Mouse (Mus musculus): ENCODE data around the gene Dlg2.

Gene Dlg2

DNA sequence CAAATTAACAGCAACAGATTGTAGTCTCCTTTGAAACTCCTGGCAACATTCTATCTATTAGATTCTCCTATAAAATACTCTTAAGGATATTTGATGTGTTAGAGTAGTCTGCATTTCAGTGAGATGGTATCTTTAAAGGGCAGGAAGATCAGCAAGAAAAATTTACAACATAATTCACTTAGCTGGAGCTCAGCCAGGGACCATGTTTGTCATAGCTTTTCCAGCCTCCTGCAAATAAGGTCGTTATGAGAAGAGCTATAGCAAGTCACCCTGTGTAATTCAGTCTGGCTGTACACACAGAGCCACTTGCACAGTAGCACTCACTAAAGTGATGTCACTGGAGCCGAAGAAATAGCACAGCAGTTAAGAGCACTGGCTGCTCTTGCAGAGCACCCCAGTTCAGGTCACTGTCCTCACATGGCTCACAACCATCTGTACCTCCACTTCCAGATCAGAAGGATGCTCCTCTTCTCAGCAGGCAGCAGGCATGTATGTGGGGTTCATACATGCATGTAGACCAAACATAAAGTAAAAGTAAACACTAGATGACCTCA, 1850.9 kb downstream of the Dlg2 start:
- DNase-seq (ENCODE audit: extremely low spot score, low read depth, low spot score) = no peak

GRCm38 (mm10) chr7:92333220-92333898, 1856.9 kb downstream of the Dlg2 start:
- DNase-seq (ENCODE audit: extremely low spot score, low read depth, low spot score) = no peak

DNA sequence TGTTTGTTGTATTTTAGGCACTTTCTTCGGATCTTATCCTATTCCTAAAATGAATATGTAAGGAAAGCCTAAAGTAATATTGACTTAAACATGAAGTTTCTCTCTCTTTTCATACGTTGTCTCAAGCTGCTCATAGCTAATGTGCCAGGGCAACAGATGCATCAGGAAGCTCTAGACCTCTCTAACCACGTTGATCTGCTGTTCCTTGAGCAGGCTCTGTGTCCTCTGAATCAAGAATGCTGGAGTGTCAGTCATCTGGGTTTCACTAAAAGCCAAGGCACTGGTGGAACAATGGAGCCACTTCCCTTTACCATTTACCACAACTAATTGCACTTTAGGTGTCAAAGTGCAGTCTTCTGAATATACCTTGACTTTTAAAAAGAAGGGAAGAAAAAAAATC, 1880.1 kb downstream of the Dlg2 start:
- DNase-seq (ENCODE audit: extremely low spot score, low read depth, low spot score) = no peak

DNA sequence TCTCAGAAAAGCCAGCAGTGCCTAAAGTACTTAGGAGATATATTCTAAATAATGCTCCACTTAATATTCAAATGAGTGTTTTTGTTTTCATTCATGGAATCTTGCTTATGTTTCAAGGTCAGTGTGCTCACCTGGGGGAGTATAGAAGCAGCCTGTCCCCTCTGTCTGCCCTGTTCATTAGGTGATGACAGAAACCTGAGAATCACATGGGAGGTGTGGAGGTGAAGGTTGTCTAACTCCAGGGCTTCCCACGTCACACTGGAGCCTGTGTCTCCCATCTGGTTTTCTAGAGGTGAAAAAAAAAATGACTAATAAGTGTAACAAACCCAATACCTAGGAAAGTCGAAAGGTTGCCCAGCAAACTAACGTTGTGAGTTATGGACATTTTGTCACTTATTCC, 1886.9 kb downstream of the Dlg2 start:
- DNase-seq (ENCODE audit: extremely low spot score, low read depth, low spot score) = no peak

DNA sequence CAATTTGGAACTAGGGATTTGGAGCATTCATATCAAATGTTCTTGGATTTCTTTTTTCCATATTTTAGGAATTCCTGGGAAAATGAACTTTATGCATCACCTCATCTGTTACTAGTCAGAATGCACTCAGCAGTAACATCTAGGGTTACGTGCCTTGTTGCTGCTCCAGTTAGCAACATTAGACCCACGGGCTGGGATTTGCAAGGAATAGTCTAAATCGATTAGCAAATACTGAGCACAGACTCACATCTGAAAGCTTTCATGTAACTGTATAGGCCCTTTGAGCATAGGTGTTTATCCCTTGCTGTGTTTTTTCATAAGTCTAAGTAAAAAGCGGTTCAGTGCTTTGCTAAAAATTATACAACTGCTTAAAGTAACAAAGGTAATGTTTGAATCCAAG, 1887.3 kb downstream of the Dlg2 start:
- DNase-seq (ENCODE audit: extremely low spot score, low read depth, low spot score) = no peak

DNA sequence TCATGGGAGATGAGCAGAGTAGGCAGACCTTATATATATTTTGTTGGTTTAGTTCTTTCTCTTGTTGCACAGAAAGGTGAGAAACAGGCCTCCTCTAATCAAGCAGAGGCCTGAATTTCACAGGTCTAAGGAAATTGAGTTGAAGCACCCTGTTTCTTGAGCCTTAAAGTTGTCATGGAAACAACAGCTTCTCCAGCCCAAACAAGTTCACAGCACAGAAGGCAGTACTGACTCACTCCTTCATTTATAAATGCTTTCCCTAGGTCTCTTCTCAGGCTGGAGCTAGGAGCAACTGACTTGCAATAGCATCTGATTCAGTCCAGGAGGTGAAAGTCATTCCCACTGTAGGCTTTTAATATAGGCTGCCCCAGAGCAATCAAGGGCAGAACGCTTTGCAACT, 1890.6 kb downstream of the Dlg2 start:
- no peak for DNase-seq (ENCODE audit: extremely low spot score, low read depth, low spot score)

DNA sequence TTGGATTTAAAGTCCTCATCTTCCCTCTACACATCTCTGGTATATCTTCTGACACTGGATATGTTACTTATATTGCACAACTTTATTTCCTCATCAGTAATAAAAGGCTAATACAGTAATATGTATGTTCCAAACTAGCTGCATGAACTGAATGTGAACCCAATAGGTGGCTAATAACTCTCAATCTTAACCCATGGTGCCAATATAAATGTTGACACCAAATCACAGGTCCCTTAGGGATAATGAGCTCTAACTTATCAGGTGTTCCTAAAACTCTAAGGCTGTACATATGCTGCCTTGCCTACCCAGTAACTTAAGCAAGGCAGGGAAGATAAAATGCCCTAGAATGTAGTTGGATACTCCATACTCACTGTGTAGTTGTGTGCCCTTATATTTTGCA, 1894.0 kb downstream of the Dlg2 start:
- no peak for DNase-seq (ENCODE audit: extremely low spot score, low read depth, low spot score)

DNA sequence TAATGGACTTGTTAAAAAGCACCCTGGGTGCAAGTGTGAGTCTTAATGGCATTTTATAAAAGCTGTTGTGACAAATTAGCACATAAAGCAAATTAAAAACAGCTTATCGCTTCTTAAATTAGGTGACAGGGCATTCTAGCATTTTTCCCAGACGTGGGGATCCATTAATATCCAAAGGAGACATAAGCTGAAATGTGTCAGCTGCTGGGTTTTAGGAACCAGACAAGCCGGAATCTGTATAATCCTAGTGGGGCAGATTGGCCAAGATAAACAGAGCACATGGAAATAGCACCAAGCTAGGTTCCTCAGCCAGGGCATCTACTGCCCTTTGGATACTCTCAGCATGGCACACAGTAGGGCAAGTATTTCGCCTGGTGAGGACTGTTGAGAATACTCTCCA, 1895.2 kb downstream of the Dlg2 start:
- DNase-seq (ENCODE audit: extremely low spot score, low read depth, low spot score) = no peak

DNA sequence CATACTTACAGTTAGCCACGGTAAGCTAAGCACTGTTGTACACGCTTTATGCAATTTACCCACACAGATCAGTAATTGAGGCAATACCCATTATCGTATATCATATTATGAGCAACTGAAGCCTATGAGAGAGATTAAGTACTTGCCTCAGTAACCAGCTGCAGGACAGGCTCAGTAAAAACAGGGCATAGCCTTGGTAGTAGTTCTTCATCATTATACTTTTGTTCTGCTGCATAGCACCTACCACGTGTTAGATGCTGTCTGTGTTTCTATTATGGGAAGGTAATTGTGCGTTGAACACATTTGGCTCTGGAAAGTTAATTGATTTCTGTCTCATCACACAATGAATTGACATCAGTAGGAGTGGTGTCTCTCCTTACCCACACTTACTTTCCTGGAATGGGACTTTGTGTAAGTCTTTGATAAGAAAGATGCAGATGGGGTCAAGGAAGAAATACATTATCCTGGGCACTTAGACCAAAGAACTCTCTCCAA, 1897.4 kb downstream of the Dlg2 start:
- no peak for DNase-seq (ENCODE audit: extremely low spot score, low read depth, low spot score)

- DNase-seq (ENCODE audit: extremely low spot score, low read depth, low spot score) = no peak
Measured at GRCm38 (mm10) chr7:92383913-92384484, 1907.5 kb downstream of the Dlg2 start.

- peak; percentile 47 for DNase-seq (ENCODE audit: extremely low spot score, low read depth, low spot score)
Measured at GRCm38 (mm10) chr7:92392052-92392640, 1915.7 kb downstream of the Dlg2 start.

DNA sequence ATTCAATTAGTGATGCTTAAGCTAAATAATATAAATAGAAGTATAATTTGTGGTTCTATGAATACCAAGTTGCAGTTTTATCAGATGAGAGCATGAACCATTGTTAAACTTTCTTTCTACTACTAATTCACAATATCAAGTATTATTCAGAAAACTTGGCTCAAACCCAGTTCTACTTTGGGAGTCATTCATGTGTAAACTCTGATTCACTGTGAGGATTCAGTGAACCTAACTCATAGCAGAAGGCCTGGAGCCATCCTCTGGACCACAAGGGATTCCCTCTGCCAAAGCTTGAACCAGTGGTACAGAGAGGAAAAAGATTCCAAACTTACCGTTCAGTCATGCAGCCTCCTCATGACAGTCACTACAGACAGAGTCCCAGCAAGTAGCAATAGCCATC, 1920.3 kb downstream of the Dlg2 start:
- no peak for DNase-seq (ENCODE audit: extremely low spot score, low read depth, low spot score)

DNA sequence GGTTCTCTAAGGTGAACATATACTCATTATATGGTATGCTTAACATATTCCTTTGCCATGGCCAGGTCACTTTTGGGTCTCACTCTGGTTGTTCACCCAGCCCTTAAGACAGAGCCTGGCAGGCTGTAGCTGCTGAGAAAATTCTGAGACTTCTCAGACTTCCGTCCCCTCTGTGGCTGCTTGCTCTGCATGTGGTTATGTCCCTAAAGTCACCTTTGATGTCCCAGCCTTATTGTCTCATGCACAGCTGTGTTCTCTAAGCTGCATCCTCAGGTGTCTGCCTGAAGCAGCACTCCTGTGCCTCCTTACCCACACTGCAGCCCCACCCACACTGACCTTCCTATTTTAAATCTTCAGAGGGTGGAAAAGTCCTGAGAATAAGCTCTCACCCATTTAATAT, 1922.4 kb downstream of the Dlg2 start:
- no peak for DNase-seq (ENCODE audit: extremely low spot score, low read depth, low spot score)

GRCm38 (mm10) chr7:92400551-92400950, 1924.1 kb downstream of the Dlg2 start:
- DNase-seq (ENCODE audit: extremely low spot score, low read depth, low spot score) = no peak

DNA sequence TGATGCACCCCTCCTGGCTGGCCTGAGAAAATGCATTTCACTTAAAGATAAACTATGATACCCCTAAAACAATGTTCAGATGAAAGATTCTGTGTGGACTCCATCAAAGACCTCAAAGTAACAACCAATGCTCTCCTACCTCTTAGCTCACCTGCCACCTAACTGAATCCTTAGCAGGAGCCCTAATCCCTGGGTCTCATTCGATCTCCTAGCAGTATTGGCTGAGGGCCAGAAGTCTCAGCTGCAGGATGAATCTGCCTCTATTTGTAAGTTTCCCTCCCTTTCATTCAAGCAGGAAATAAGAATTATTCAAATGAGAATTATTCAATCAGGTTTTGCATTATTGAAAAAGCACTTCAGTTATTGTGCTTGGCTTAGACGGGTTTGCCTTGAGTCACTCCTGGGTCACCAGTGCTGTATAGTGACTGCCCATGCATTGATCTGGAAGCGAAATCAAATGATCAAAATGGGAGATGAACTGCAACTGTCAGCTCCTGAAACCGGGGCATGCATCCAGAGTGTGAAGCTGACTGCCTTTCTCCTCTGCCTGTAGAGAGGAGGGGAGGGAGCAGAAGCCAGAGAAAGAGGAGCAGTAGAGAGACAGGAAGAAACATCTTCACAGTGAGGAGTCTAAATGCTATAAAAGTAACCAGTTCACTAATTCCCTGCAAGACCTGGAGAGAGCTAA, 1924.7 kb downstream of the Dlg2 start:
- no peak for DNase-seq (ENCODE audit: extremely low spot score, low read depth, low spot score)

GRCm38 (mm10) chr7:92408479-92408878, 1932.0 kb downstream of the Dlg2 start:
- no peak for DNase-seq (ENCODE audit: extremely low spot score, low read depth, low spot score)

GRCm38 (mm10) chr7:92420474-92420873, 1944.0 kb downstream of the Dlg2 start:
- no peak for DNase-seq (ENCODE audit: extremely low spot score, low read depth, low spot score)

GRCm38 (mm10) chr7:92423017-92423416, 1946.5 kb downstream of the Dlg2 start:
- no peak for DNase-seq (ENCODE audit: extremely low spot score, low read depth, low spot score)

- no peak for DNase-seq (ENCODE audit: extremely low spot score, low read depth, low spot score)
Measured at GRCm38 (mm10) chr7:92424703-92425102, 1948.2 kb downstream of the Dlg2 start.

DNA sequence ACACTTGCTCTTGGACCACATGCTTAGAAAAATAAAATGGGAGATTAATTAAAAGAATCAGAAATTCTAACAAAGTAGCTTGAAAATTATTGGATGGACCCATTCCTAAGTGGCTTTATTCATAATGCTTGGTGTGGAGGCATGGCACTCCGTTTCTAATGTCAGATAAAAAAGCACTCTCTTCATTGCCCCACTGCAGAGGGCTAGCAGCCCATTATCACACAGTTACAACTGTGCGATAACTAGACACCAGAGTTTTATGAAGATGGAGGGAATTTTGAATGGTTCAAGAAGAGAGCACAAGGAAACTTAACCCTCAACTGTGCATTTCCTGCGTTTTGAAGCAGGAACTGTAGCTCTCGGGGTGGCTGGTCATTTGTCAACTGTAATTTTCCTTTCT, 1950.8 kb downstream of the Dlg2 start:
- DNase-seq (ENCODE audit: extremely low spot score, low read depth, low spot score) = no peak

DNA sequence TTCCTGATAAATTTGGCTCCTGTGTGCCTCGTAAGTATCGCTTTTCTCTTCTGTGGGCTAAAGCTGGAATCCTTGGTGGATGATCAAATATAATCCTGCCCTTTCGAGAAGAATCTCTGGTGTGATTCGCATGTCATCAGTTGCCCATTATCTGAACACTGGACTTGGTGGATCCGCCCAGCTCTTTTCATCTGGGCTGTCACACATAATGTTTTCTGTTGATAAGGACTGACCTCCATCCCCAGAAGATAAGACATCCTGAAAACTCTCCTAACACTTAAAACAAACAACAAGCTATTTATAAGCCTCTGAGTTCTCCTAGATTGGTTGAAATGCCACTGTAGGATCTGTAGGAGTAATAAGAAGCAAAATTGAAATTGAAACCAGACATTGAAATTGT, 1952.2 kb downstream of the Dlg2 start:
- DNase-seq (ENCODE audit: extremely low spot score, low read depth, low spot score) = no peak

DNA sequence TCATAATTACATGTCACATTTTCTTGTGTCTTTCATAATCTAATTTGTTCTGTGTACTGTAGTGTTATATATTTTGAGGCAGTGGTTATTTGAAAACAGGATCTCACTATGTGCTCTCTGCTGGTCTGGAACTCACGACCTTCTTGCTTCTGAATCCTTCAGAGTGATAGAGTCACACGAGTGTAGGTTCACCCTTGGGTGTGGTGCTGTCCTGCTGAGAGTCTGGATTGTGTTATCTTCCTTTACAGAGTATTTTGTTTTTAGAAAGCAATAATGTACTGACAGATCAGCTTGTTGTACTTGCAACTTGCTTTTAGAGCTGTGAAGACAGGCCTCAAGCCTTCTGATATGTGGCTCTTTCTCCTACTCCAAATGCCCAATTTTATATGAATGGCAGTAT, 1953.8 kb downstream of the Dlg2 start:
- DNase-seq (ENCODE audit: extremely low spot score, low read depth, low spot score) = no peak

Measured in hindlimb bud, embryonic 11.5 days (tissue).